9 mouse cellular contexts compared by ENCODE assay signal in genomic region chr2:166482720-166483616, GRCm38 (mm10).
DNase-seq lines count a peak whose midpoint lies in the region; ATAC-seq lines count a peak whose summit lies in the region.
"Had no signal": no experiment of that assay in that cellular context is flagged by ENCODE, and none has a peak within 500 bp of the region (broad histone marks: within the 10 kb centered on the region; RNA-seq: fewer than 3 reads in every experiment).

No protein-coding gene starts in this region.

- H3K9me3 ChIP-seq in kidney, embryonic 15.5 days (replicated peaks), result no peaks in the 10 kb centered on the region
- H3K9me3 ChIP-seq in kidney, embryonic 14.5 days (ENCODE audit: control insufficient read depth, low read length), result no peaks in the 10 kb centered on the region

- WGBS in kidney, embryonic 15.5 days, result 52% methylated on average over 14 of the region's 14 CpGs
- whole genome bisulfite sequencing in kidney, embryonic 14.5 days, result 61% methylated on average over 14 of the region's 14 CpGs

- no peaks in the 10 kb centered on the region for H3K36me3 ChIP-seq in kidney, embryonic 15.5 days
- H3K36me3 ChIP-seq in kidney, embryonic 14.5 days (ENCODE audit: control insufficient read depth, insufficient read depth, low read length), result no peaks in the 10 kb centered on the region

- H3K27ac ChIP-seq in kidney, embryonic 15.5 days, result no peak overlapping the region
- no peak overlapping the region for H3K27ac ChIP-seq in kidney, embryonic 14.5 days (ENCODE audit: low read depth, low read length)
- H3K27ac ChIP-seq: kidney, postnatal 0 days had no signal

- no peak overlapping the region for H3K4me3 ChIP-seq in kidney, embryonic 15.5 days (replicated peaks)
- no peak overlapping the region for H3K4me3 ChIP-seq in kidney, embryonic 14.5 days (ENCODE audit: low read length)

- peaks cover 39% of the 10 kb centered on the region for H3K4me1 ChIP-seq in kidney, embryonic 15.5 days
- peaks cover 29% of the 10 kb centered on the region; the same call in 1 of the 2 replicates for H3K4me1 ChIP-seq in kidney, embryonic 14.5 days (ENCODE audit: control insufficient read depth, insufficient read depth, low read length)

- H3K4me2 ChIP-seq in kidney, embryonic 15.5 days, result no peak overlapping the region
- no peak overlapping the region for H3K4me2 ChIP-seq in kidney, embryonic 14.5 days (replicated peaks; ENCODE audit: low read depth, low read length)

- H3K9ac ChIP-seq in kidney, embryonic 15.5 days, result no peak overlapping the region
- no peak overlapping the region for H3K9ac ChIP-seq in kidney, embryonic 14.5 days (ENCODE audit: low read depth, low read length)

- no peaks in the 10 kb centered on the region for H3K27me3 ChIP-seq in kidney, embryonic 15.5 days
- no peaks in the 10 kb centered on the region for H3K27me3 ChIP-seq in kidney, embryonic 14.5 days (ENCODE audit: control insufficient read depth, insufficient read depth, low read length)

- ATAC-seq in kidney, embryonic 15.5 days (replicated peaks; ENCODE audit: low FRiP score), result no peak
- no peak for ATAC-seq in kidney, embryonic 14.5 days (ENCODE audit: low FRiP score, low TSS enrichment)

- DNase-seq in right cerebral cortex, adult 2 months (ENCODE audit: low spot score in 2 of 2), result peak; percentile 47 to 49
- DNase-seq in right cerebral cortex, postnatal 14 days, result no peak
- DNase-seq in frontal cortex, adult 2 months (ENCODE audit: extremely low spot score in 1 of 2, low spot score in 1 of 2), result peak; percentile 53 to 66
- DNase-seq in left cerebral cortex, postnatal 25 days (ENCODE audit: low spot score in 2 of 2), result peak; percentile 30 to 88
- peak; percentile 24 to 59 for DNase-seq in right cerebral cortex, postnatal 36 days (ENCODE audit: low spot score in 2 of 2)
- DNase-seq in T-cell, adult 2 months (ENCODE audit: low spot score), result no peak

- intact Hi-C loops in left cerebral cortex, postnatal 25 days (cut with DNase I), result loop anchor here (1.0 kb wide), 2 partner anchors 50 to 328 kb away; partner anchors contain the start of gene Sulf2

Comparison
In these comparisons a context has a peak if more than half of its experiments do, and no peak if none do; other contexts are left out.
1. DNase-seq: peak in right cerebral cortex, adult 2 months (2 of 2), frontal cortex, adult 2 months (2 of 2), left cerebral cortex, postnatal 25 days (2 of 2) and right cerebral cortex, postnatal 36 days (2 of 2); none in right cerebral cortex, postnatal 14 days (single experiment) and T-cell, adult 2 months (single experiment).